ENCODE assay signal across 24 mouse cellular contexts in the genomic region with DNA sequence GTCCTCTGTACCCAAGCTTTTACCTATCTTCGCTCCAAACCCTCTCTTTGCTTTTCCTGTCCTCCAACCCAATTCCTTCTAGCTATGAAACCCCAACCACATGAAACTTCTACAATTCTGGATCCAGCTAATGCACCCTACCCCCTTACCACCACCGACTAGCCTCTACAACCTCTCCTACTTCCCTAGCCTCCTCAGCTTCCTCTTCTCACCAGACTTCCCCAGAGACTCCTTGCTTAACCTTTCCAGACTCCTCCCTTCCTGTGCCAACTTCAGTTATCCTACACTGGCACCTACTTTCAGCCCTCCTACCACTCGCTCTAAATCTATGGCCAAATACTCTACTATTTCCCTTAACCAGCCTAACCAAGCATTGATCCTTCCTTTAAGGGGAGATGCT.
DNase-seq lines count a peak whose midpoint lies in the region; ATAC-seq and TF ChIP-seq lines count a peak whose summit lies in the region.
"Had no signal": no experiment of that assay in that cellular context is flagged by ENCODE, and none has a peak within 500 bp of the region (broad histone marks: within the 10 kb centered on the region; RNA-seq: fewer than 3 reads in every experiment).

No protein-coding gene starts in this region.

- H3K9ac ChIP-seq in liver, adult 2 months (ENCODE audit: low read depth, low read length) = no peak overlapping the region
- H3K9ac ChIP-seq in liver, embryonic 12.5 days = no peak overlapping the region
- no peak overlapping the region for H3K9ac ChIP-seq in forebrain, embryonic 11.5 days (ENCODE audit: low read length)
- H3K9ac ChIP-seq: embryonic facial prominence, embryonic 13.5 days; hindbrain, embryonic 13.5 days had no signal

- no peaks in the 10 kb centered on the region for H3K79me2 ChIP-seq in liver, adult 2 months (ENCODE audit: control insufficient read depth, insufficient read depth, low read length)

- no peak for TF ChIP-seq CTCF in liver, adult 2 months (IDR thresholded peaks at IDR 0.05; ENCODE audit: low read depth, low read length)
- no peak for TF ChIP-seq CTCF in lung, adult 2 months (IDR thresholded peaks at IDR 0.05; ENCODE audit: insufficient read depth, low read length)

- no peak overlapping the region for H3K4me3 ChIP-seq in liver, adult 2 months (ENCODE audit: insufficient read depth, low read depth, low read length)
- H3K4me3 ChIP-seq in liver, embryonic 12.5 days = no peak overlapping the region
- H3K4me3 ChIP-seq in lung, adult 2 months (replicated peaks; ENCODE audit: extremely low read depth, low read depth, low read length) = no peak overlapping the region
- H3K4me3 ChIP-seq in forebrain, embryonic 11.5 days (ENCODE audit: low read depth, low read length) = no peak overlapping the region
- H3K4me3 ChIP-seq: embryonic facial prominence, embryonic 10.5 days; embryonic facial prominence, embryonic 13.5 days; erythroblast, embryonic 14.5 days; heart, adult 2 months; heart, embryonic 10.5 days; hindbrain, embryonic 10.5 days; hindbrain, embryonic 13.5 days had no signal

- H3K4me2 ChIP-seq in liver, embryonic 12.5 days = no peak overlapping the region
- H3K4me2 ChIP-seq in forebrain, embryonic 11.5 days (ENCODE audit: low read depth, low read length, severe bottlenecking) = no peak overlapping the region
- H3K4me2 ChIP-seq: embryonic facial prominence, embryonic 13.5 days; hindbrain, embryonic 13.5 days had no signal

- ATAC-seq in liver, embryonic 12.5 days = no peak
- ATAC-seq in hematopoietic stem cell, adult 5-6 weeks (replicated peaks in 1 of 2; ENCODE audit: insufficient read depth in 1 of 2, low FRiP score in 2 of 2, low TSS enrichment in 1 of 2, low read depth in 1 of 2, poor library complexity in 2 of 2, severe bottlenecking in 2 of 2) = peak; percentile 69 to 72; a peak in 3 of 4 replicates
- peak; percentile 93 for ATAC-seq in monocyte, adult 5-6 weeks (replicated peaks; ENCODE audit: insufficient number of reproducible peaks, low FRiP score, low TSS enrichment, poor library complexity, severe bottlenecking)
- ATAC-seq in forebrain, embryonic 11.5 days (replicated peaks; ENCODE audit: low FRiP score) = no peak
- ATAC-seq: forebrain, embryonic 14.5 days; hindbrain, embryonic 16.5 days had no signal

- WGBS in liver, adult 2 months = 75% methylated on average over 3 of the region's 3 CpGs
- WGBS in liver, embryonic 12.5 days (ENCODE audit: insufficient replicate concordance) = 51% methylated on average over 3 of the region's 3 CpGs
- 85% methylated on average over 3 of the region's 3 CpGs for WGBS in lung, adult 2 months
- WGBS in forebrain, embryonic 11.5 days = 89% methylated on average over 3 of the region's 3 CpGs

- no peaks in the 10 kb centered on the region for H3K36me3 ChIP-seq in liver, adult 2 months (ENCODE audit: control insufficient read depth, insufficient read depth, low read length)
- H3K36me3 ChIP-seq in liver, embryonic 12.5 days = no peaks in the 10 kb centered on the region
- H3K36me3 ChIP-seq in forebrain, embryonic 11.5 days (ENCODE audit: control insufficient read depth, insufficient read depth, low read length) = no peaks in the 10 kb centered on the region
- H3K36me3 ChIP-seq: embryonic facial prominence, embryonic 10.5 days; embryonic facial prominence, embryonic 13.5 days; heart, embryonic 10.5 days; hindbrain, embryonic 10.5 days; hindbrain, embryonic 13.5 days had no signal

- DNase-seq in liver, adult 2 months (ENCODE audit: extremely low read depth, low read depth, low spot score) = peak; percentile 5
- peak; percentile 7 for DNase-seq in lung, postnatal 25 days (ENCODE audit: low spot score)
- no peak for DNase-seq in lung, adult 2 months
- no peak for DNase-seq in forebrain, embryonic 11.5 days (ENCODE audit: low spot score)
- no peak for DNase-seq in cerebellum, adult 11-12 months
- DNase-seq: adrenal gland, postnatal 10 days; adrenal gland, postnatal 36 days; cerebellum, adult 2 months; cerebellum, adult 9-11 months; cerebellum, postnatal 25 days; embryo, embryonic 11 days; gastrocnemius, postnatal 25 days; heart, adult 2 months had no signal

- no peak for TF ChIP-seq POLR2A in liver, adult 2 months (IDR thresholded peaks at IDR 0.05; ENCODE audit: extremely low read depth, insufficient read depth, low read length)
- TF ChIP-seq POLR2A in lung, adult 2 months (IDR thresholded peaks at IDR 0.05; ENCODE audit: borderline replicate concordance, extremely low read depth, low read depth, low read length) = no peak

- no peaks in the 10 kb centered on the region for H3K27me3 ChIP-seq in liver, adult 2 months (ENCODE audit: control insufficient read depth, insufficient read depth, low read length)
- H3K27me3 ChIP-seq in liver, embryonic 12.5 days (replicated peaks) = no peaks in the 10 kb centered on the region
- no peaks in the 10 kb centered on the region for H3K27me3 ChIP-seq in forebrain, embryonic 11.5 days (ENCODE audit: control insufficient read depth, insufficient read depth, low read length)
- H3K27me3 ChIP-seq: embryonic facial prominence, embryonic 13.5 days; hindbrain, embryonic 13.5 days had no signal

- H3K4me1 ChIP-seq in liver, adult 2 months (ENCODE audit: control insufficient read depth, insufficient read depth, low read length) = no peaks in the 10 kb centered on the region
- H3K4me1 ChIP-seq in liver, embryonic 12.5 days = no peaks in the 10 kb centered on the region
- H3K4me1 ChIP-seq in lung, adult 2 months (ENCODE audit: control insufficient read depth, insufficient read depth, low read length) = no peaks in the 10 kb centered on the region
- no peaks in the 10 kb centered on the region for H3K4me1 ChIP-seq in forebrain, embryonic 11.5 days (replicated peaks; ENCODE audit: control insufficient read depth, insufficient read depth, low read length)
- H3K4me1 ChIP-seq: embryonic facial prominence, embryonic 10.5 days; embryonic facial prominence, embryonic 13.5 days; heart, embryonic 10.5 days; hindbrain, embryonic 10.5 days; hindbrain, embryonic 13.5 days had no signal

- no peak overlapping the region for H3K27ac ChIP-seq in liver, adult 2 months (replicated peaks; ENCODE audit: insufficient read depth, low read depth, low read length)
- H3K27ac ChIP-seq in liver, embryonic 12.5 days = no peak overlapping the region
- no peak overlapping the region for H3K27ac ChIP-seq in forebrain, embryonic 11.5 days (ENCODE audit: low read depth, low read length)
- H3K27ac ChIP-seq: embryonic facial prominence, embryonic 10.5 days; embryonic facial prominence, embryonic 13.5 days; heart, adult 2 months; heart, embryonic 10.5 days; hindbrain, embryonic 10.5 days; hindbrain, embryonic 13.5 days had no signal

- no peaks in the 10 kb centered on the region for H3K9me3 ChIP-seq in liver, embryonic 12.5 days (replicated peaks)
- no peaks in the 10 kb centered on the region for H3K9me3 ChIP-seq in forebrain, embryonic 11.5 days (ENCODE audit: control insufficient read depth, low read length)
- H3K9me3 ChIP-seq: embryonic facial prominence, embryonic 10.5 days; embryonic facial prominence, embryonic 13.5 days; heart, embryonic 10.5 days; hindbrain, embryonic 10.5 days; hindbrain, embryonic 13.5 days had no signal

Comparison
In these comparisons a context has a peak if more than half of its experiments do, and no peak if none do; other contexts are left out.
1. DNase-seq: peak in liver, adult 2 months (single experiment) and lung, postnatal 25 days (single experiment); none in lung, adult 2 months (single experiment), forebrain, embryonic 11.5 days (single experiment) and cerebellum, adult 11-12 months (single experiment).
2. ATAC-seq: peak in hematopoietic stem cell, adult 5-6 weeks (2 of 2) and monocyte, adult 5-6 weeks (single experiment); none in liver, embryonic 12.5 days (single experiment) and forebrain, embryonic 11.5 days (single experiment).